Mouse (Mus musculus) stomach, embryonic 15.5 days (tissue): ENCODE measurements at regions not wholly inside any gene's neighbourhood (a gene's known extent, or its start where the extent isn't known, plus 50 kb on each side); places are given as distances from the start of the nearest gene placed in this dataset.

Experiments
- ATAC-seq: fragments of 200-750 bp; cut with Nextera tagmentation; 2 replicates; pipeline ENCODE4 v1.8.0; 2017; ENCODE audit warnings: low read depth, moderate number of reproducible peaks, moderate TSS enrichment; ENCODE audit not compliant: insufficient read depth, low FRiP score
- H3K27ac ChIP-seq: fragments of 300-500 bp; sonication (generic); 2 replicates; pipeline ENCODE4 v1.5.1; 2015; ENCODE audit warnings: mild to moderate bottlenecking, inconsistent platforms
- H3K27me3 ChIP-seq: fragments of 300-500 bp; sonication (generic); replicated peaks from 2 replicates; pipeline ENCODE4 v1.6.1; 2015; ENCODE audit warnings: inconsistent platforms
- H3K36me3 ChIP-seq: fragments of 300-500 bp; sonication (generic); 2 replicates; pipeline ENCODE4 v1.6.1; 2015; ENCODE audit warnings: inconsistent platforms
- H3K4me1 ChIP-seq: fragments of 300-500 bp; sonication (generic); 2 replicates; pipeline ENCODE4 v1.6.1; 2015; ENCODE audit warnings: inconsistent platforms
- H3K4me2 ChIP-seq: fragments of 300-500 bp; sonication (generic); 2 replicates; pipeline ENCODE4 v1.6.1; 2015; ENCODE audit warnings: mild to moderate bottlenecking, inconsistent platforms
- H3K4me3 ChIP-seq: fragments of 300-500 bp; sonication (generic); replicated peaks from 2 replicates; pipeline ENCODE4 v1.5.1; 2015; ENCODE audit warnings: inconsistent platforms
- H3K9ac ChIP-seq: fragments of 300-500 bp; sonication (generic); 2 replicates; pipeline ENCODE4 v1.6.1; 2015; ENCODE audit warnings: inconsistent platforms
- H3K9me3 ChIP-seq: fragments of 300-500 bp; sonication (generic); 2 replicates; pipeline ENCODE4 v1.6.1; 2016; ENCODE audit warnings: inconsistent platforms
- WGBS: fragments of 180-500 bp; shearing (Covaris S2); methylation state at CpG from one replicate; pipeline ENCODE4 v1.1.7; 2015; 5-methylcytosine and 5-hydroxymethylcytosine counted together

DNA sequence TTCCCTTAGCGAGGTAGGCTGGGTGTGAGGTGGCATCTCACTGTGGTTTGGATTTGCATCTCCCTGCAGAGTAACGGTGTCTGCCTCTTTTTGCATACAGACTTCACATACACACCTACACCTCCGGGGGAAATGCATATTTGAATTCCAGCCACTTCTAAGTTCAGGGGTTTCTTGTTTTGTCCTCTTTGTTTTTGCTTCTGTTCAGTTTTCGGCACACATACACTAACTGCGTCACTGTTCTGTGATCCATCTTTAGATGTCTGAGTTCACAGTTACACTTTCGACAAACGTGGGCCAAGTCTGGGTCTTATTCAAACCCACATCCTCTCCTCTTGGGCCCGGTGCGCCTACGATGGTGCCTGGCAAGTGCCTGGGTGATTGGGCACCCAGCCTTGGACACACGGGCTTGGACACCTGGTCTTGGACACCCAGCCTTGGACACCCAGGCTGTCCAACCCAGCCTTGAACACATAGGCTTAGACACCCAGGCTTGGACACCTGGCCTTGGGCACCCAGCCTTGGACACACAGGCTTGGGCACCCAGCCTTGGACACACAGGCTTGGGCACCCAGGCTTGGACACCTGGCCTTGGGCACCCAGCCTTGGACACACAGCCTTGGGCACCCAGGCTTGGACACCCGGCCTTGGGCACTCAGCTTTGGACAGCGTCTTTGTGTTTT is 51.2 kb upstream of the Smndc1 start:
- ATAC-seq = no peak
- H3K36me3 ChIP-seq = no peaks in the 10 kb centered on the region
- no peak overlapping the region for H3K27ac ChIP-seq
- H3K4me1 ChIP-seq = peaks cover 22% of the 10 kb centered on the region
- H3K4me2 ChIP-seq = no peak overlapping the region
- H3K9me3 ChIP-seq = no peaks in the 10 kb centered on the region
- no peak overlapping the region for H3K4me3 ChIP-seq
- H3K27me3 ChIP-seq = no peaks in the 10 kb centered on the region
- H3K9ac ChIP-seq = no peak overlapping the region
- 79% methylated on average over 13 of the region's 13 CpGs for WGBS

DNA sequence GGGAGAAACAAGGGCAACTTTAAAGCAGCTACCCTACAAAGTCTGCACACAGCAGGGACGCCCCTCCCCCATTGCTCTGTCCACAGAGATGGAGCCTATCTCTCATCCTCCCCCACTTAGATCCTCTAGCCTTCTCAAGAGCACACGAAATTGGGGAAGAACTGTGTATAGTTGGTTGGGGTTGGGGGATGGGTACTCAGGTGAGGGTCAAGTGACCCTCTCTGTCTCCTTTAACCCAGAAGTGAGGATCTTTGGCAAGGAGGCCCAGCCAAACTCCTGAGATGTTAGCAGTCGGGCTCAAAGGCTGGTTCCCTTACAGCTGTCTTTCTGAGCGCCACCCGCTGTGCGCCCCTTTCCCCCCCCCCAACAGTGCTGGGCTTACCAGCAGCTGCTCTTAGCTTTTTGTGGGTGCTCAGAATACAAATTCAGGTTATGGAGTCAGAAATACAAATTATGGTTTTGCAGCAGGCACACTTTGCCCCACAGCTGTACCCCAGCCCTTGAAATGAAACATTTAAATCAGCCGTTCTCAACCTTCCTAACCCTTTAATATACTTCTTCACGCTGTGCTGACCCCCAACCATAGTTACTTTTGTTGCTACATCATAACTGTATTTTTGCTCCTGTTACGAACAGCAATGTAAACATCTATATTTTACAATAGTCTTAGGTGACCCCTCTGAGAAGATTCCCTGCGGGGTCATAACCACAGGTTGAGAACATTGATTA is 50.1 kb upstream of the Smndc1 start:
- no peaks in the 10 kb centered on the region for H3K36me3 ChIP-seq
- no peaks in the 10 kb centered on the region for H3K9me3 ChIP-seq
- no peak overlapping the region for H3K27ac ChIP-seq
- no peak overlapping the region for H3K4me3 ChIP-seq
- peaks cover 22% of the 10 kb centered on the region for H3K4me1 ChIP-seq
- no peak overlapping the region for H3K4me2 ChIP-seq
- no peak for ATAC-seq
- H3K27me3 ChIP-seq = no peaks in the 10 kb centered on the region
- WGBS = 45% methylated on average over 10 of the region's 10 CpGs
- H3K9ac ChIP-seq = no peak overlapping the region
